Mouse (Mus musculus) lung, embryonic 14.5 days (tissue): ENCODE results near the gene Rtn4ip1. TPM values are rescaled to one million over a fixed set of nuclear protein-coding genes. Genes with fewer than 3 reads are reported as not detected.

Source experiments
- ATAC-seq: fragments of 200-750 bp; cut with Nextera tagmentation; 2 replicates; pipeline ENCODE4 v1.8.0; 2017; ENCODE audit warnings: mild to moderate bottlenecking, moderate TSS enrichment, moderate library complexity; ENCODE audit not compliant: insufficient read depth
- DNase-seq: peaks from one replicate; pipeline ENCODE4 v3.0.0-alpha.2; 2015
- H3K27ac ChIP-seq: fragments of 300-500 bp; sonication (generic); 2 replicates; pipeline ENCODE4 v1.5.1; 2014; ENCODE audit warnings: low read depth, mild to moderate bottlenecking, moderate library complexity
- H3K27me3 ChIP-seq: fragments of 300-500 bp; sonication (generic); 2 replicates; pipeline ENCODE4 v1.6.1; 2014; ENCODE audit warnings: low read length, control low read depth; ENCODE audit not compliant: insufficient read depth
- H3K36me3 ChIP-seq: fragments of 300-500 bp; sonication (generic); 2 replicates; pipeline ENCODE4 v1.6.1; 2014; ENCODE audit warnings: control low read depth; ENCODE audit not compliant: insufficient read depth
- H3K4me1 ChIP-seq: fragments of 300-500 bp; sonication (generic); 2 replicates; pipeline ENCODE4 v1.6.1; 2014; ENCODE audit warnings: antibody characterized with exemption, control low read depth; ENCODE audit not compliant: insufficient read depth
- H3K4me2 ChIP-seq: fragments of 300-500 bp; sonication (generic); 2 replicates; pipeline ENCODE4 v1.6.1; 2014; ENCODE audit warnings: mild to moderate bottlenecking
- H3K4me3 ChIP-seq: fragments of 300-500 bp; sonication (generic); 2 replicates; pipeline ENCODE4 v1.5.1; 2014; ENCODE audit warnings: low read depth, low read length
- H3K9ac ChIP-seq: fragments of 300-500 bp; sonication (generic); 2 replicates; pipeline ENCODE4 v1.6.1; 2014
- H3K9me3 ChIP-seq: fragments of 300-500 bp; sonication (generic); 2 replicates; pipeline ENCODE4 v1.6.1; 2016; ENCODE audit warnings: low read depth, low read length, control low read depth
- CTCF ChIP-seq: IDR thresholded peaks from 2 replicates; pipeline ENCODE4 v1.5.1; 2016; ENCODE audit warnings: antibody characterized with exemption, low read depth
- WGBS: fragments of 180-500 bp; shearing (Covaris S2); extraction: QIAGEN DNeasy Blood & Tissue Kit; methylation state at CpG from one replicate; pipeline ENCODE4 v1.1.7; 2014; 5-methylcytosine and 5-hydroxymethylcytosine counted together
- polyA plus RNA-seq: library from polyadenylated mRNA; unstranded; fragments of >200 nt; fragmentation: Nextera tagmentation; extraction: Ambion mirVana; gene quantifications from 2 replicates; pipeline ENCODE4 v1.2.1, GENCODE M21; 2014

Rtn4ip1 gene
- polyA plus RNA-seq, 1 experiment from 2014 or later: 15.0 TPM

GRCm38 (mm10) chr10:43992506-43992905 lies 90.9 kb downstream of the Rtn4ip1 start:
- no peaks in the 10 kb centered on the region for H3K9me3 ChIP-seq
- H3K36me3 ChIP-seq: no peaks in the 10 kb centered on the region
- H3K4me2 ChIP-seq: no peak overlapping the region
- H3K27me3 ChIP-seq: no peaks in the 10 kb centered on the region
- no peak for TF ChIP-seq CTCF
- DNase-seq (no peak), ATAC-seq (no peak)
- H3K9ac ChIP-seq: no peak overlapping the region
- no peak overlapping the region for H3K27ac ChIP-seq
- H3K4me3 ChIP-seq: no peak overlapping the region
- H3K4me1 ChIP-seq: no peaks in the 10 kb centered on the region
- WGBS: 74% methylated on average over 5 of the region's 5 CpGs

GRCm38 (mm10) chr10:43993198-43993597 lies 91.6 kb downstream of the Rtn4ip1 start:
- Histone ChIP-seq H3K9ac (no peak overlapping the region), H3K4me1 (no peaks in the 10 kb centered on the region), H3K9me3 (no peaks in the 10 kb centered on the region), H3K27me3 (no peaks in the 10 kb centered on the region), H3K4me3 (no peak overlapping the region), H3K4me2 (no peak overlapping the region), H3K27ac (no peak overlapping the region), H3K36me3 (no peaks in the 10 kb centered on the region)
- no peak for TF ChIP-seq CTCF
- peak; percentile 23 for DNase-seq
- ATAC-seq: no peak; the same call in 1 of the 2 replicates
- WGBS: 37% methylated on average over 6 of the region's 6 CpGs

- Histone ChIP-seq H3K9me3 (no peaks in the 10 kb centered on the region), H3K36me3 (no peaks in the 10 kb centered on the region), H3K4me2 (no peak overlapping the region), H3K4me1 (no peaks in the 10 kb centered on the region), H3K27ac (no peak overlapping the region), H3K4me3 (no peak overlapping the region), H3K9ac (no peak overlapping the region), H3K27me3 (no peaks in the 10 kb centered on the region)
- ATAC-seq (no peak), DNase-seq (no peak)
- TF ChIP-seq CTCF: no peak
- WGBS: 67% methylated on average over 10 of the region's 10 CpGs
Measured at GRCm38 (mm10) chr10:43995858-43996650, 94.4 kb downstream of the Rtn4ip1 start.

GRCm38 (mm10) chr10:43997276-43997675 lies 95.7 kb downstream of the Rtn4ip1 start:
- Histone ChIP-seq H3K36me3 (no peaks in the 10 kb centered on the region), H3K4me2 (no peak overlapping the region), H3K27me3 (peaks cover 7% of the 10 kb centered on the region), H3K4me1 (no peaks in the 10 kb centered on the region), H3K4me3 (no peak overlapping the region), H3K9me3 (no peaks in the 10 kb centered on the region), H3K9ac (no peak overlapping the region), H3K27ac (no peak overlapping the region)
- DNase-seq: no peak
- no peak for ATAC-seq
- no peak for TF ChIP-seq CTCF
- WGBS: 86% methylated on average over 10 of the region's 10 CpGs

- DNase-seq: no peak
- Histone ChIP-seq H3K36me3 (no peaks in the 10 kb centered on the region), H3K27me3 (peaks cover 14% of the 10 kb centered on the region), H3K4me3 (no peak overlapping the region), H3K4me2 (no peak overlapping the region), H3K4me1 (no peaks in the 10 kb centered on the region), H3K9me3 (no peaks in the 10 kb centered on the region), H3K9ac (no peak overlapping the region), H3K27ac (no peak overlapping the region)
- TF ChIP-seq CTCF: no peak
- no peak for ATAC-seq
- WGBS: 53% methylated on average over 9 of the region's 9 CpGs
Measured at GRCm38 (mm10) chr10:43998023-43998422, 96.4 kb downstream of the Rtn4ip1 start.

- no peak overlapping the region for H3K9ac ChIP-seq
- no peak overlapping the region for H3K4me3 ChIP-seq
- no peaks in the 10 kb centered on the region for H3K9me3 ChIP-seq
- H3K4me2 ChIP-seq: no peak overlapping the region
- no peaks in the 10 kb centered on the region for H3K36me3 ChIP-seq
- WGBS: 73% methylated on average over 8 of the region's 8 CpGs
- H3K27me3 ChIP-seq: peaks cover 20% of the 10 kb centered on the region
- no peak overlapping the region for H3K27ac ChIP-seq
- ATAC-seq (no peak), DNase-seq (no peak)
- TF ChIP-seq CTCF: no peak
- H3K4me1 ChIP-seq: no peaks in the 10 kb centered on the region
Measured at GRCm38 (mm10) chr10:43998503-43999082, 97.0 kb downstream of the Rtn4ip1 start.

GRCm38 (mm10) chr10:44000156-44000865 lies 98.7 kb downstream of the Rtn4ip1 start:
- Histone ChIP-seq H3K4me2 (no peak overlapping the region), H3K4me3 (no peak overlapping the region), H3K4me1 (no peaks in the 10 kb centered on the region), H3K27ac (no peak overlapping the region), H3K36me3 (no peaks in the 10 kb centered on the region), H3K9me3 (no peaks in the 10 kb centered on the region), H3K9ac (no peak overlapping the region), H3K27me3 (peaks cover 37% of the 10 kb centered on the region)
- 30% methylated on average over 2 of the region's 2 CpGs for WGBS
- DNase-seq (peak; percentile 42), ATAC-seq (no peak)
- no peak for TF ChIP-seq CTCF
